Mouse (Mus musculus) CH12.LX (cell line): ENCODE data around the gene Gm37419. TPM values are rescaled to one million over a fixed set of nuclear protein-coding genes. Genes with fewer than 3 reads are reported as not detected.

Source experiments
- DNase-seq: peaks from one replicate; pipeline ENCODE4 v3.0.0-alpha.2; 2013; ENCODE audit errors: extremely low read depth
- H3K27ac ChIP-seq: 2 replicates; pipeline ENCODE4 v1.5.1; 2012; ENCODE audit warnings: low read depth, mild to moderate bottlenecking, control low read depth, moderate library complexity; ENCODE audit not compliant: insufficient read depth
- H3K27me3 ChIP-seq: replicated peaks from 2 replicates; pipeline ENCODE3; 2012; ENCODE audit warnings: inconsistent platforms
- H3K36me3 ChIP-seq, 2 experiments: replicated peaks in 1 of 2; 2 replicates each; pipeline versions ENCODE3 to v1.6.1; 2012; ENCODE audit warnings: inconsistent platforms in 1 of 2, low read length in 1 of 2, mild to moderate bottlenecking in 1 of 2, mixed read lengths in 1 of 2, moderate library complexity in 1 of 2; ENCODE audit not compliant: control insufficient read depth in 1 of 2, insufficient read depth in 1 of 2
- H3K4me1 ChIP-seq, 2 experiments: 2 replicates each; pipeline ENCODE4 v1.6.1; 2012; ENCODE audit warnings: inconsistent platforms in 1 of 2, moderate library complexity in 1 of 2; ENCODE audit not compliant: insufficient read depth in 2 of 2, control insufficient read depth in 1 of 2
- H3K4me2 ChIP-seq: 2 replicates; pipeline ENCODE4 v1.6.1; 2012; ENCODE audit warnings: low read depth, mild to moderate bottlenecking, control low read depth; ENCODE audit not compliant: poor library complexity, insufficient read depth, severe bottlenecking
- H3K4me3 ChIP-seq, 3 experiments: fragments of 150-350 bp in 1 of 3; sonication (generic) in 1 of 3; replicated peaks in 1 of 3; 2 replicates each; pipeline versions ENCODE3 to v1.5.1; 2011 to 2012; ENCODE audit warnings: low read depth in 2 of 3, low read length in 2 of 3, mild to moderate bottlenecking in 2 of 3, moderate library complexity in 2 of 3, control low read depth in 1 of 3, improper control_type of control experiment in 1 of 3, inconsistent platforms in 1 of 3, mixed read lengths in 1 of 3; ENCODE audit not compliant: poor library complexity in 1 of 3
- H3K79me2 ChIP-seq: replicated peaks from 2 replicates; pipeline ENCODE4 v1.6.1; 2012; ENCODE audit warnings: mild to moderate bottlenecking, moderate library complexity; ENCODE audit not compliant: control insufficient read depth, poor library complexity, insufficient read depth, severe bottlenecking; ENCODE audit errors: extremely low read depth
- H3K9ac ChIP-seq: 2 replicates; pipeline ENCODE4 v1.6.1; 2012; ENCODE audit warnings: low read depth, mild to moderate bottlenecking, control low read depth, moderate library complexity; ENCODE audit not compliant: insufficient read depth
- H3K9me3 ChIP-seq: replicated peaks from 2 replicates; pipeline ENCODE3; 2012; ENCODE audit warnings: low read length, inconsistent platforms, mixed read lengths
- CTCF ChIP-seq, 2 experiments: IDR thresholded peaks in 1 of 2; conservative IDR thresholded peaks in 1 of 2; 2 replicates each; pipeline ENCODE4 v1.5.1; 2011 to 2012; ENCODE audit warnings: low read depth in 2 of 2, low read length in 2 of 2, improper control_type of control experiment in 1 of 2, inconsistent platforms in 1 of 2, mild to moderate bottlenecking in 1 of 2, moderate library complexity in 1 of 2
- ELF1 ChIP-seq: IDR thresholded peaks from 2 replicates; pipeline ENCODE4 v1.6.1; 2014; ENCODE audit warnings: low read depth, mild to moderate bottlenecking, inconsistent platforms, low read length, improper control_type of control experiment
- HCFC1 ChIP-seq: IDR thresholded peaks from 2 replicates; pipeline ENCODE4 v1.6.1; 2012; ENCODE audit warnings: low read depth, mild to moderate bottlenecking, inconsistent platforms, low read length, improper control_type of control experiment
- PAX5 ChIP-seq: IDR thresholded peaks from 2 replicates; pipeline ENCODE4 v1.6.1; 2012; ENCODE audit warnings: low read length, inconsistent platforms, mixed read lengths
- SIN3A ChIP-seq: IDR thresholded peaks from 2 replicates; pipeline ENCODE4 v1.6.1; 2012; ENCODE audit warnings: low read length, improper control_type of control experiment, inconsistent platforms
- TBP ChIP-seq: conservative IDR thresholded peaks from 2 replicates; pipeline ENCODE4 v1.6.1; 2011; ENCODE audit warnings: low read depth, low read length, improper control_type of control experiment
- ZNF384 ChIP-seq: IDR thresholded peaks from 2 replicates; pipeline ENCODE4 v1.6.1; 2012; ENCODE audit warnings: low read depth, low read length, improper control_type of control experiment, inconsistent platforms
- dilution Hi-C: fragments of 300-500 bp; cut with MboI; formaldehyde crosslinking; loops from 2 replicates; pipeline ENCODE4 v1.14.3; 2020; ENCODE audit warnings: low sequenced_read_pairs; ENCODE audit not compliant: extremely low pct_unique_long_range_greater_than_20kb, extremely low pct_ligation_motif_present
- in situ Hi-C: fragments of 300-500 bp; cut with MboI; formaldehyde crosslinking; loops from 3 replicates; pipeline ENCODE4 v1.14.3; 2019; ENCODE audit warnings: low sequenced_read_pairs, low pct_ligation_motif_present, low pct_unique_long_range_greater_than_20kb, mixed read lengths
- polyA plus RNA-seq: library from polyadenylated mRNA; unstranded; fragments of >175 nt; gene quantifications from 2 replicates; pipeline ENCODE4 v1.2.1, GENCODE M21; 2012; ENCODE audit warnings: low read depth; ENCODE audit not compliant: insufficient read length
- total RNA-seq, 2 experiments: library from RNA; depleted of rRNA; stranded (reverse); fragments of 300-350 nt in 1 of 2; fragments of >200 nt in 1 of 2; gene quantifications; 2 replicates each; pipeline ENCODE4 v1.2.3; 2012 to 2014

The Gm37419 gene
- total and polyA plus RNA-seq, 3 experiments, result not detected

DNA sequence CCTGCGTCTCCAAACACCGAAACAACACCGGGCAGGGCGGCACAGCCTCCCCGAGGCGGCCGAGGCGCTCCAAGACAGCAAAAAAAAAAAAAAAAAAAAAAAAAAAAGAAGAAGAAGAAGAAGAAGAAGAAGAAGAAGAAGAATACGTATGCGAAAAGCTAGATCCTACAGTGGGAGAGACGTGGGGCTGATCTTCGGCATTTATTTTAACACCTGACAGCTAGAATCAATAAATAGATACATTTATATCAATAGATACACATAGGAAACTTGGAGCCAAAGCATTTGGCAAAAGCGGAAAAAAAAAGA, 171 bp upstream of the Gm37419 start:
- TF ChIP-seq ELF1, result no peak
- TF ChIP-seq SIN3A, result 0 out of 2 replicates have a peak, but pooled peaks have one; percentile 23
- TF ChIP-seq ZNF384, result peak; percentile 77
- Histone ChIP-seq H3K36me3 (no peaks in the 10 kb centered on the region), H3K4me1 (peaks cover 6 to 39% of the 10 kb centered on the region in 2 experiments), H3K4me3 (peak overlapping the region; percentile 49 to 63 (median 55)), H3K79me2 (no peaks in the 10 kb centered on the region), H3K27me3 (peaks cover 71% of the 10 kb centered on the region), H3K9ac (peak overlapping the region; percentile 77), H3K4me2 (peak overlapping the region; percentile 100), H3K27ac (no peak overlapping the region), H3K9me3 (no peaks in the 10 kb centered on the region)
- no peak for DNase-seq
- dilution Hi-C loops (no loop called here), in situ Hi-C loops (loop anchor here (10.0 to 25.0 kb wide), 3 partner anchors 649 to 874 kb away; no protein-coding TSS in a partner anchor)

DNA sequence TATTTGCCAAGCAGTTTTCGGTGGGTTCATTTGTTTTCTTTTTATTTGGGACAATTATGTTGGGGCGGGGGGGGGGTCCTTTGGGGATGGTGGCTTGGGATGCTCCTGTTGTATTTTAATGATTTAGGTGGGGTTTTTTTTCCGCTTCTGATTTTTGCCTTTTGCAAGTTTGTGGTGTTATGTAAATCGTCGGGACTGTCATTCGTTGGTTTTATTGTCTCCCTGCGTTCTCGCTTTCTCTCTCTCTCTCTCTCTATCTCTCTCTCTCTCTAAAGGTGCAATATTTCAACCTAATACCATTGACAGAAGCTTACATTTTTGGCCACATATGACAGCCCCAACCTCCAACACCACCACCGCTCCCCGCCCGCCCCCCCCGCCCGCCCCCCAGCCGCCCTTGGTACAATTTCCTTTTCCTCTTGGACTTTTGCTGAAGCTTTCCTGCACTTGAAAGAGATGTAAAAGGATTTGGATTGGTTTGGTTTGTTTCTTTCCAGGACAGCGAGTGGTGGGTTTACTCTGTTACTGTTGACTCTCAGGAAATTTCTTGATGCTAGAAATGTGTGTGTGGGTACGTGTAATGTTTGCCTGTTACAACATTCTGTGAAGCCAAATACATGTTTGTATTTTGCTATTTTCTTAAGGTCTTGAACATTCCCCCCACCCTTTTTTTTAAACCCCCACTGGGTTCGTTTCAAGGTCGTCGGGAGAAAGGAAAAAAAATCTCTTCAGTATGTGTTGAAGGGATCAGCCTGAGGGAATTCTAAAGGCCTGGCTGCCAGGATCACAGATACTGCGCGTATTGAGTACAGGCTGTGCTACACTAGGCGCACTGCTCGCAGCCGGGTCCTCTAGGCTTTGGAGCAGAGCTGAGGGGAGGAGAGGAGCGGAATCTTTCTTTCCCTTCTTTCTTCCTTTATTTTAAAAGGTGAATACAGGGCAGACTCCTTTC, 1.2 kb downstream of the Gm37419 start:
- peaks cover 77% of the 10 kb centered on the region for H3K27me3 ChIP-seq
- TF ChIP-seq TBP (no peak), SIN3A (no peak), PAX5 (no peak), HCFC1 (no peak), CTCF (conservative IDR thresholded peaks at IDR 0.05 in 1 of 2, IDR thresholded peaks at IDR 0.05 in 1 of 2; ENCODE audit: low read depth in 2 of 2, low read length in 2 of 2) (no peak)
- TF ChIP-seq, all 38 proteins: peak for 0
- dilution Hi-C loops, result no loop called here

DNA sequence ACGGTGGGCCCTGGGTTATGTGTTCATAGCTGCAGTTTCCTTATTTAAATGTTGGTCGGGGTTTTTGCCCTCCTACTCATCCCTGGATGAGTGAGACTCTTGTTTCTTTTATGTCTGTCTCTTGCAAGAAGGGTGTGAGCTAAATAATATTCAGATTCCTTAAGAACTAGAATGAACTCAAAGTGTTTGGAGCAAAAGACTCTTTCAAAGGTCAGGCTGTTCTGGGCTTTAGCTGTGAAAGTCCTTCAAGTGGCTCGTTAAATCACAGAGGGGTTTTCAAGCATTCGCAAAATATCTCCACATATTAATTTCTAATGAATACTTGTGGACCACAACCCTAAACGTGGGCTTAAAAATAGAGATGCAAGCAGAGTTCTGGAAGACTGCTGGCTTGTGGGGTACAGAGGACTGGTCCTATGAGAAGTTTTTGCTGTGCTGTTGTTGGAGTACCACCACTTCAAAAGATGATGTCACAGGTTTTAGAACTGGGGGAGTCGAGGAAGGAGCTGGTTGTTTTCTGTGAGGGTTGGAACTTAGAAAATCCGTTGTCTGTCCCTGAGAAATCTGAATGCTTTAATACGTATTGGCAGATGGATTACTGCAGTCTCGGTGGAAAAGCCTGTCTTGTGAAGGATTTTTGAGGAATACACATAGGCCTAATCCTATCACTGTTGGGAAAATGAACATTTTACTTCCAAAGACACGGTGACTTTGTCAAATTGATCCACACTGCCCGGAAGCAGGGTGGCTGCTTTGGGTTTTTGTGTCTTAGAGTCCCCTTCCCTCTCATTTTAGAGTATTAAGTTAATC, 2.1 kb downstream of the Gm37419 start:
- no peak for TF ChIP-seq ELF1
- Histone ChIP-seq H3K27ac (no peak overlapping the region), H3K4me2 (no peak overlapping the region), H3K9ac (no peak overlapping the region), H3K79me2 (no peaks in the 10 kb centered on the region), H3K36me3 (no peaks in the 10 kb centered on the region), H3K4me1 (peaks cover 4 to 31% of the 10 kb centered on the region in 2 experiments), H3K4me3 (no peak overlapping the region), H3K27me3 (peaks cover 72% of the 10 kb centered on the region), H3K9me3 (no peaks in the 10 kb centered on the region)
- in situ Hi-C loops, result loop anchor here (25.0 kb wide), 2 partner anchors 647 to 872 kb away; no protein-coding TSS in a partner anchor
- dilution Hi-C loops, result no loop called here
- DNase-seq, result no peak

More for the DNA sequence above, 1.2 kb downstream of the Gm37419 start:
- in situ Hi-C loops, result loop anchor here (10.0 to 25.0 kb wide), 3 partner anchors 648 to 873 kb away; no protein-coding TSS in a partner anchor
- no peak overlapping the region; the same call in 1 of the 2 replicates for H3K9ac ChIP-seq
- no peaks in the 10 kb centered on the region for H3K79me2 ChIP-seq
- peak overlapping the region in 2 of 3 experiments; percentile 38 to 55 for H3K4me3 ChIP-seq
- H3K27ac ChIP-seq, result no peak overlapping the region
- peak overlapping the region; percentile 100 for H3K4me2 ChIP-seq
- H3K36me3 ChIP-seq, result no peaks in the 10 kb centered on the region
- DNase-seq, result no peak
- peaks cover 9 to 39% of the 10 kb centered on the region in 2 experiments for H3K4me1 ChIP-seq
- no peaks in the 10 kb centered on the region for H3K9me3 ChIP-seq
